Comparison of ENCODE assay signal across 15 mouse cellular contexts in genomic region chr12:108706129-108706528, GRCm38 (mm10). TPM values are rescaled to one million over a fixed set of nuclear protein-coding genes. Genes with fewer than 3 reads are reported as not detected.
DNase-seq lines count a peak whose midpoint lies in the region; ATAC-seq lines count a peak whose summit lies in the region.
"Had no signal": no experiment of that assay in that cellular context is flagged by ENCODE, and none has a peak within 500 bp of the region (broad histone marks: within the 10 kb centered on the region; RNA-seq: fewer than 3 reads in every experiment).

No protein-coding gene starts in this region.

- H3K4me1 ChIP-seq in kidney, embryonic 16.5 days (ENCODE audit: insufficient read depth, low read length) = peaks cover 6% of the 10 kb centered on the region; the same call in 1 of the 2 replicates

- no peak for ATAC-seq in kidney, embryonic 16.5 days (ENCODE audit: low FRiP score, low TSS enrichment)
- ATAC-seq in activated CD4-positive, CD25-positive, alpha-beta regulatory T cell, adult 4 months = no peak

- no peaks in the 10 kb centered on the region for H3K36me3 ChIP-seq in kidney, embryonic 16.5 days (ENCODE audit: insufficient read depth, low read length)
- H3K36me3 ChIP-seq: embryonic facial prominence, embryonic 13.5 days; neural tube, embryonic 15.5 days; stomach, embryonic 15.5 days had no signal

- H3K4me3 ChIP-seq in kidney, embryonic 16.5 days (ENCODE audit: low read length) = no peak overlapping the region
- H3K4me3 ChIP-seq: embryonic facial prominence, embryonic 13.5 days; neural tube, embryonic 15.5 days; stomach, embryonic 15.5 days had no signal

- no peak overlapping the region for H3K9ac ChIP-seq in kidney, embryonic 16.5 days (replicated peaks; ENCODE audit: low read length)
- H3K9ac ChIP-seq: embryonic facial prominence, embryonic 13.5 days; neural tube, embryonic 15.5 days; stomach, embryonic 15.5 days had no signal

- no peaks in the 10 kb centered on the region for H3K9me3 ChIP-seq in kidney, embryonic 16.5 days (ENCODE audit: low read length)
- H3K9me3 ChIP-seq: embryonic facial prominence, embryonic 13.5 days; neural tube, embryonic 15.5 days; stomach, embryonic 15.5 days had no signal

- DNase-seq in cerebellum, adult 9-10 months = peak; percentile 13
- DNase-seq in cerebellum, postnatal 4 days (ENCODE audit: low spot score in 2 of 2) = no peak
- peak; percentile 53 for DNase-seq in kidney, adult 9 months
- peak; percentile 58 for DNase-seq in 3T3-L1 (ENCODE audit: low read depth, low spot score)
- DNase-seq in brain, adult 2 months (ENCODE audit: low read depth, low spot score) = peak; percentile 23
- no peak for DNase-seq in urinary bladder, postnatal 10 days (ENCODE audit: low spot score)
- DNase-seq: adrenal gland, postnatal 14 days; gastrocnemius, postnatal 10 days; layer of hippocampus, postnatal 36 days had no signal

- no peak overlapping the region for H3K4me2 ChIP-seq in kidney, embryonic 16.5 days (replicated peaks; ENCODE audit: low read depth, low read length)
- H3K4me2 ChIP-seq: embryonic facial prominence, embryonic 13.5 days; neural tube, embryonic 15.5 days; stomach, embryonic 15.5 days had no signal

- peaks cover 26% of the 10 kb centered on the region for H3K27me3 ChIP-seq in kidney, embryonic 16.5 days (ENCODE audit: insufficient read depth, low read length)

- 51% methylated on average over 7 of the region's 7 CpGs for WGBS in kidney, embryonic 16.5 days

- no peak overlapping the region for H3K27ac ChIP-seq in kidney, embryonic 16.5 days (ENCODE audit: low read length)
- H3K27ac ChIP-seq: embryonic facial prominence, embryonic 13.5 days; macrophage; neural tube, embryonic 15.5 days; stomach, embryonic 15.5 days had no signal

RNA-seq across cellular contexts. Expression of gene Degs2, which starts 4.0 kb away (rescaled TPM):
- 10.6 and 12.1 TPM in 2 replicates for polyA plus RNA-seq in kidney, embryonic 16.5 days (2015; fragmentation: Nextera tagmentation; extraction: Ambion mirVana)
- 1 to 10 TPM; 3.6 to 5.6 TPM for polyA plus RNA-seq in activated CD4-positive, CD25-positive, alpha-beta regulatory T cell, adult 4 months (2017; shearing (Covaris generic))
- polyA plus RNA-seq: macrophage had no signal

Comparison
In these comparisons a context has a peak if more than half of its experiments do, and no peak if none do; other contexts are left out.
1. DNase-seq: peak in cerebellum, adult 9-10 months (single experiment), kidney, adult 9 months (single experiment), 3T3-L1 (single experiment) and brain, adult 2 months (single experiment); none in cerebellum, postnatal 4 days (0 of 2) and urinary bladder, postnatal 10 days (single experiment).